Mouse (Mus musculus): ENCODE measurements around the gene Tarbp1.
"Not testable (repeated sequence)": the region's sequence is repeated elsewhere in the genome, so short reads cannot be mapped to it uniquely, and the experiment has no call there.

DNA sequence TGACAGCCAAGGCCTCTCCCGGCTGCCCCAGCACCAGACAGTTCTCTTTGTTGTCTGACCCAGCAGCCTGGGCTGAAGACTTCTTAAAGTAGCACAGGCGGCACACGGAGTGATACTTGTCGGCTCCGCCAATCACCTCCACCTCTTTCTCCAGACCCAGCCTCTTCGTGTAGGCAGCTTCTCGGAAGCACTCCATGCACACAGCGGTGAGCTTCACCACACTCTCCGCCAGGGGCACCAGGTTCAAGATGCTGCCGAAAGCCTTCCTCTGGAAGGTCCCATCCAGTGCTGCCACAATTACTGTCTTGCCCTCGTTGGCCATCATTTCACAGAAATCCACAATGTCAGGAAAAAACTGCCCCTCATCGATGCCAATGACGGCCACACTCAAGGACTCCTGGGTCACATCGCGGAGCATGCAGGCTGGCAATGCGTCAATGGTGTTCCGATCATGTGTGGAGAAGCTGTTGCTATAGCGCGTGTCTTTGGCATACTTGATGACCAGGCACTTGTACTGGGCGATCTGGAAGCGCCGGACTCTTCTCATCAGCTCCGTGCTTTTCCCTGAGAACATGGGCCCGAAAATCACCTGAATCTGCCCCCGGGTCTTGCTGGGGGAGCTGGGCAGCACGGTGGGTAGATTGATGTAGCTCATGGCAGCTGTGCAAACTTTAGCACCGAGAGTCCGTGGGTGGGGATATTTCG is 1.4 kb upstream of the Tarbp1 start:
- not testable (repeated sequence) for TF ChIP-seq CTCF (IDR thresholded peaks at IDR 0.05; ENCODE audit: control insufficient read depth, insufficient read depth, insufficient replicate concordance, low read depth, low read length); POLR2A (IDR thresholded peaks at IDR 0.05; ENCODE audit: control insufficient read depth, low read depth, low read length)
